Mouse (Mus musculus): Measurements from ENCODE around the gene Lif. TPM values are rescaled to one million over a fixed set of nuclear protein-coding genes. Genes with fewer than 3 reads are reported as not detected.

Gene Lif
- total and polyA plus RNA-seq, 2 experiments = 0.02 TPM; not detected in 1

- Histone ChIP-seq H3K27me3 (ENCODE audit: control insufficient read depth, insufficient read depth, low read length) (no peaks in the 10 kb centered on the region), H3K79me2 (ENCODE audit: control insufficient read depth, insufficient read depth, low read length) (no peaks in the 10 kb centered on the region), H3K36me3 (ENCODE audit: control insufficient read depth, insufficient read depth, low read length) (no peaks in the 10 kb centered on the region), H3K4me1 (ENCODE audit: control insufficient read depth, insufficient read depth, low read length) (peaks cover 4% of the 10 kb centered on the region; the same call in 1 of the 2 replicates), H3K4me3 (ENCODE audit: insufficient read depth, low read depth, low read length) (no peak overlapping the region), H3K27ac (replicated peaks; ENCODE audit: insufficient read depth, low read depth, low read length) (no peak overlapping the region), H3K9ac (ENCODE audit: low read depth, low read length) (no peak overlapping the region)
- 90% methylated on average over 5 of the region's 5 CpGs for WGBS
- TF ChIP-seq POLR2A (IDR thresholded peaks at IDR 0.05; ENCODE audit: extremely low read depth, insufficient read depth, low read length) = no peak
- TF ChIP-seq CTCF (IDR thresholded peaks at IDR 0.05; ENCODE audit: low read depth, low read length) = no peak
- no peak for DNase-seq (ENCODE audit: extremely low read depth, low read depth, low spot score)
These were observed 30.6 kb upstream of the Lif start for GRCm38 (mm10) chr11:4226569-4227325.

- no peak overlapping the region for H3K27ac ChIP-seq (replicated peaks; ENCODE audit: insufficient read depth, low read depth, low read length)
- no peaks in the 10 kb centered on the region for H3K79me2 ChIP-seq (ENCODE audit: control insufficient read depth, insufficient read depth, low read length)
- peak; percentile 73 for DNase-seq (ENCODE audit: extremely low read depth, low read depth, low spot score)
- H3K27me3 ChIP-seq (ENCODE audit: control insufficient read depth, insufficient read depth, low read length) = no peaks in the 10 kb centered on the region
- no peak overlapping the region for H3K9ac ChIP-seq (ENCODE audit: low read depth, low read length)
- no peak overlapping the region for H3K4me3 ChIP-seq (ENCODE audit: insufficient read depth, low read depth, low read length)
- peaks cover 4% of the 10 kb centered on the region; the same call in 1 of the 2 replicates for H3K4me1 ChIP-seq (ENCODE audit: control insufficient read depth, insufficient read depth, low read length)
- WGBS = 22% methylated on average over 8 of the region's 8 CpGs
- TF ChIP-seq CTCF (IDR thresholded peaks at IDR 0.05; ENCODE audit: low read depth, low read length) (no peak), POLR2A (IDR thresholded peaks at IDR 0.05; ENCODE audit: extremely low read depth, insufficient read depth, low read length) (no peak)
- H3K36me3 ChIP-seq (ENCODE audit: control insufficient read depth, insufficient read depth, low read length) = no peaks in the 10 kb centered on the region
These were observed 28.9 kb upstream of the Lif start for GRCm38 (mm10) chr11:4228463-4228862.

- peak; percentile 48 for DNase-seq (ENCODE audit: extremely low read depth, low read depth, low spot score)
- Histone ChIP-seq H3K27ac (replicated peaks; ENCODE audit: insufficient read depth, low read depth, low read length) (no peak overlapping the region), H3K9ac (ENCODE audit: low read depth, low read length) (no peak overlapping the region), H3K36me3 (ENCODE audit: control insufficient read depth, insufficient read depth, low read length) (no peaks in the 10 kb centered on the region), H3K79me2 (ENCODE audit: control insufficient read depth, insufficient read depth, low read length) (no peaks in the 10 kb centered on the region), H3K4me1 (ENCODE audit: control insufficient read depth, insufficient read depth, low read length) (peaks cover 4% of the 10 kb centered on the region; the same call in 1 of the 2 replicates), H3K4me3 (ENCODE audit: insufficient read depth, low read depth, low read length) (no peak overlapping the region), H3K27me3 (ENCODE audit: control insufficient read depth, insufficient read depth, low read length) (no peaks in the 10 kb centered on the region)
- WGBS = 66% methylated on average over 4 of the region's 4 CpGs
- TF ChIP-seq POLR2A (IDR thresholded peaks at IDR 0.05; ENCODE audit: extremely low read depth, insufficient read depth, low read length) (no peak), CTCF (IDR thresholded peaks at IDR 0.05; ENCODE audit: low read depth, low read length) (no peak)
These were observed 27.5 kb upstream of the Lif start for GRCm38 (mm10) chr11:4229841-4230240.

DNA sequence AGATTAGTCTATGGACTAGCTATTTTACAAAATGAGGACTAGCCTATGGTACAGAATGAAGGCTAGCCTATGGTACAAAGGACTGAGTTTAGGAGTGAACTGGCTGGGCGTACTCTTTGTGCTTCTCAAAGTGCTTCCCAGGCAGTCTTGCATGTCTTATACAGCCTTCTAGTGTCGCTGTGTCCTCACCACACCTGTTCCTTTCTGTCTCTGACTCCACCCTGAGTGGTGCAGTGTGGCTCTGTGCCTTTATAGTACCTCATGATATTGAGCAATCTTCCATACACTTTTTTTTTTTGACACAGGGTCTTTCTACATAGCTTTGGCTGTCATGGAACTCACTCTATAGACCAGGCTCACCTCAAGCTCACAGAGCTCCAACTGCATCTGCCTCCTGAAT lies 25.9 kb upstream of the Lif start:
- TF ChIP-seq CTCF (IDR thresholded peaks at IDR 0.05; ENCODE audit: low read depth, low read length) (no peak), POLR2A (IDR thresholded peaks at IDR 0.05; ENCODE audit: extremely low read depth, insufficient read depth, low read length) (no peak)
- H3K9ac ChIP-seq (ENCODE audit: low read depth, low read length) = no peak overlapping the region
- WGBS = 95% methylated on average over 2 of the region's 2 CpGs
- no peaks in the 10 kb centered on the region for H3K36me3 ChIP-seq (ENCODE audit: control insufficient read depth, insufficient read depth, low read length)
- H3K79me2 ChIP-seq (ENCODE audit: control insufficient read depth, insufficient read depth, low read length) = no peaks in the 10 kb centered on the region
- no peak overlapping the region for H3K4me3 ChIP-seq (ENCODE audit: insufficient read depth, low read depth, low read length)
- H3K27me3 ChIP-seq (ENCODE audit: control insufficient read depth, insufficient read depth, low read length) = no peaks in the 10 kb centered on the region
- H3K4me1 ChIP-seq (ENCODE audit: control insufficient read depth, insufficient read depth, low read length) = peaks cover 4% of the 10 kb centered on the region; the same call in 1 of the 2 replicates
- DNase-seq (ENCODE audit: extremely low read depth, low read depth, low spot score) = no peak
- no peak overlapping the region for H3K27ac ChIP-seq (replicated peaks; ENCODE audit: insufficient read depth, low read depth, low read length)

- Histone ChIP-seq H3K27me3 (ENCODE audit: control insufficient read depth, insufficient read depth, low read length) (no peaks in the 10 kb centered on the region), H3K4me3 (ENCODE audit: insufficient read depth, low read depth, low read length) (no peak overlapping the region), H3K79me2 (ENCODE audit: control insufficient read depth, insufficient read depth, low read length) (no peaks in the 10 kb centered on the region), H3K36me3 (ENCODE audit: control insufficient read depth, insufficient read depth, low read length) (no peaks in the 10 kb centered on the region), H3K9ac (ENCODE audit: low read depth, low read length) (no peak overlapping the region), H3K27ac (replicated peaks; ENCODE audit: insufficient read depth, low read depth, low read length) (no peak overlapping the region), H3K4me1 (ENCODE audit: control insufficient read depth, insufficient read depth, low read length) (peaks cover 4% of the 10 kb centered on the region; the same call in 1 of the 2 replicates)
- WGBS = 65% methylated on average over 12 of the region's 12 CpGs
- DNase-seq (ENCODE audit: extremely low read depth, low read depth, low spot score) = no peak
- TF ChIP-seq POLR2A (IDR thresholded peaks at IDR 0.05; ENCODE audit: extremely low read depth, insufficient read depth, low read length) (no peak), CTCF (IDR thresholded peaks at IDR 0.05; ENCODE audit: low read depth, low read length) (no peak)
These were observed 24.7 kb upstream of the Lif start for GRCm38 (mm10) chr11:4232644-4233043.

DNA sequence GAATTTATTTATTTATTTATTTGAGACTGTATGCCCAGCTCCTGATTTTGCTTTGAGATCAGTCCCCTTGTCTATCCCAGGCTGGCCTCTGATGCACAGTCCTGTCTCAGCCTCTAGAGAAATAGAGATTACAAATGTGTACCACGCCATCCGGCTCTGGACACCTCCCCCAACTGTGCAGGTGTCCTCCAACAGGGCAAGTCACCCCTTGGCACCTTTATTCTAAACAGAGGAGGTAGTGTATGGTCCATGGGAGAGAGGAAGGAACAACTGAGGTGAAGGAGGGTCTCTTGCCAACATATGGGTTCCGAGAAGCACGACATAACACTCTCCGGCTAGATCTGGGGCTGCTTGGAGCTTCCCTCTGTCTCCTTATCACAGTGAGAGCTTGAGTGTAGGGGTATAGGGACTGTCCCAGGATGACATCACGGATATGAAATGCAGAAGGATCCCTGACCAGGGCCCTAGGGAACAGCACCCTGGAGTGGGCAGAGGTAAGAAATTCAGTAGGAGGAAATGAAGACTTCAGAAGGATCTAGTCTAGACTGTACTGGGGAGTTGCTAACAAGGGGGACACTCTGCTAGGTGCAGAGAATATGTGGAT lies 22.2 kb upstream of the Lif start:
- Histone ChIP-seq H3K27me3 (ENCODE audit: control insufficient read depth, insufficient read depth, low read length) (no peaks in the 10 kb centered on the region), H3K4me3 (ENCODE audit: insufficient read depth, low read depth, low read length) (no peak overlapping the region), H3K27ac (replicated peaks; ENCODE audit: insufficient read depth, low read depth, low read length) (no peak overlapping the region), H3K36me3 (ENCODE audit: control insufficient read depth, insufficient read depth, low read length) (no peaks in the 10 kb centered on the region), H3K79me2 (ENCODE audit: control insufficient read depth, insufficient read depth, low read length) (no peaks in the 10 kb centered on the region), H3K4me1 (ENCODE audit: control insufficient read depth, insufficient read depth, low read length) (no peaks in the 10 kb centered on the region), H3K9ac (ENCODE audit: low read depth, low read length) (no peak overlapping the region)
- 94% methylated on average over 6 of the region's 6 CpGs for WGBS
- TF ChIP-seq CTCF (IDR thresholded peaks at IDR 0.05; ENCODE audit: low read depth, low read length) = no peak
- TF ChIP-seq POLR2A (IDR thresholded peaks at IDR 0.05; ENCODE audit: extremely low read depth, insufficient read depth, low read length) = no peak
- DNase-seq (ENCODE audit: extremely low read depth, low read depth, low spot score) = no peak

All from liver, adult 2 months (tissue).